Mouse (Mus musculus) embryonic fibroblast, embryonic 13.5 days (primary cell): Measurements from ENCODE around the gene Mapk6.

ENCODE experiments used
- CTCF ChIP-seq: IDR thresholded peaks from 2 replicates; pipeline ENCODE4 v1.5.1; 2011; ENCODE audit warnings: mild to moderate bottlenecking, control low read depth, low read length, moderate library complexity, borderline replicate concordance; ENCODE audit not compliant: insufficient read depth
- POLR2A ChIP-seq: IDR thresholded peaks from 2 replicates; pipeline ENCODE4 v1.6.1; 2011; ENCODE audit warnings: low read depth, mild to moderate bottlenecking, control low read depth, low read length, moderate library complexity

GRCm38 (mm10) chr9:75444981-75445380, 35.2 kb upstream of the Mapk6 start:
- no peak for TF ChIP-seq POLR2A
- TF ChIP-seq CTCF = no peak
